Mouse (Mus musculus): Measurements from ENCODE around the gene Jak3.

Jak3 gene

GRCm38 (mm10) chr8:71676020-71676741 lies at the start of gene Jak3:
Gene Jak3 (plus strand): TSS chr8:71676296.
- DNase-seq, result peak; percentile 51 to 66

- no peak for DNase-seq
Measured at GRCm38 (mm10) chr8:71626753-71627152, 49.3 kb upstream of the Jak3 start.

GRCm38 (mm10) chr8:71627265-71628099 lies 48.6 kb upstream of the Jak3 start:
- no peak for DNase-seq

- no peak for DNase-seq
Measured at GRCm38 (mm10) chr8:71628396-71629095, 47.5 kb upstream of the Jak3 start.

GRCm38 (mm10) chr8:71629096-71629697 lies 46.9 kb upstream of the Jak3 start:
- DNase-seq, result peak; percentile 87 to 88

- peak; percentile 49 to 59 for DNase-seq
Measured at GRCm38 (mm10) chr8:71629781-71630212, 46.3 kb upstream of the Jak3 start.

- DNase-seq, result no peak
Measured at GRCm38 (mm10) chr8:71630761-71631160, 45.3 kb upstream of the Jak3 start.

- DNase-seq, result no peak
Measured at GRCm38 (mm10) chr8:71631897-71632296, 44.2 kb upstream of the Jak3 start.

GRCm38 (mm10) chr8:71633164-71633563 lies 42.9 kb upstream of the Jak3 start:
- peak; percentile 63 to 68 for DNase-seq

- DNase-seq, result peak; percentile 58 to 76
Measured at GRCm38 (mm10) chr8:71633981-71634667, 42.0 kb upstream of the Jak3 start.

GRCm38 (mm10) chr8:71637149-71638095 lies 38.7 kb upstream of the Jak3 start:
- DNase-seq, result no peak

GRCm38 (mm10) chr8:71638321-71638720 lies 37.8 kb upstream of the Jak3 start:
- DNase-seq, result no peak

- no peak for DNase-seq
Measured at GRCm38 (mm10) chr8:71639318-71639717, 36.8 kb upstream of the Jak3 start.

GRCm38 (mm10) chr8:71645510-71645909 lies 30.6 kb upstream of the Jak3 start:
- DNase-seq, result no peak

- DNase-seq, result no peak
Measured at GRCm38 (mm10) chr8:71654600-71654999, 21.5 kb upstream of the Jak3 start.

GRCm38 (mm10) chr8:71657816-71658215 lies 18.3 kb upstream of the Jak3 start:
- no peak for DNase-seq

- DNase-seq, result no peak
Measured at GRCm38 (mm10) chr8:71658515-71659049, 17.5 kb upstream of the Jak3 start.

- DNase-seq, result no peak
Measured at GRCm38 (mm10) chr8:71659751-71660150, 16.3 kb upstream of the Jak3 start.

GRCm38 (mm10) chr8:71660325-71661120 lies 15.6 kb upstream of the Jak3 start:
- peak; percentile 53 to 57 for DNase-seq
